Mouse (Mus musculus) urinary bladder, adult 2 months (tissue): ENCODE data around the gene Lclat1. TPM values are rescaled to one million over a fixed set of nuclear protein-coding genes. Genes with fewer than 3 reads are reported as not detected.

Experiments used
- DNase-seq: peaks from one replicate; pipeline ENCODE4 v3.0.0; 2022; ENCODE audit warnings: low spot score
- polyA plus RNA-seq: library from polyadenylated mRNA; depleted of rRNA; stranded (reverse); fragments of >200 nt; gene quantifications from 2 replicates; pipeline ENCODE4 v1.2.3, GENCODE M21; 2012

The Lclat1 gene
- polyA plus RNA-seq, 1 experiment, result 7.0 TPM

DNA sequence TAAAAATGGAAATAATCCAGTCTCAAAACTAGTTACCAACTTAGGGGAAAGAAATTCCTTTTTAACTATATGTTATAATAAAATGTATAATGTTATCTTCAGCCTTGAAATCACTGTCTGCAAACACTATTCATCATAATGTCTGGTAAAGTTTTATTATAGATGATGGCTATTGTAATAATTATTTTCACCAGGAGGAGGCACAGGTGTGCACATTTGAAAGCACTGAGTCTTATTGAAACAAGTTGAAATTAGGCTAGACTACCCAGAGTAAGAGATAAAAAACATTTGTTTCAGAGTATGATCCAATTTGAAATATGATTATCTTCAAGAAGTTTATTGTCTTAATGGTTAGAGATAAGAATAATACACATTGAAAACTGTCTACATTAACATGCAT is 91.6 kb downstream of the Lclat1 start:
- no peak for DNase-seq

DNA sequence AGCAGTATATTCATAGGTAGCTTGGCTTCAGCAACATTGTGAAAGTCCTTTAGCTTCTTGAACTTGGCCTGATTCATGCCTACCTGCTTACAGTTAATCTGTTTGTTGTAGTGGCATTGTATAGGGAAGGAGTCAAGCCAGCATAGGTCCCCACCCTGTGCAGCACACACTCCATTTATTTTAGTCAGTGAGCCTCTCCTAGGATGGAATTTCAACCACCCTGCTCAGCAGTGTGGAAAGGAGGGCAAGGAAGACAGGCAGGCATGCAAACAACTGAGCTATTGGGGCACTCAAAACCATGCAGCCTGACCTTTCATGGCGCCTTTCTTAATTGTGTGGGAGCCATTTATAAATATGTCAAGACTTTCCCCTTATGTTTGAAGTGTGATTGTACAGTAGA is 92.6 kb downstream of the Lclat1 start:
- DNase-seq, result no peak

DNA sequence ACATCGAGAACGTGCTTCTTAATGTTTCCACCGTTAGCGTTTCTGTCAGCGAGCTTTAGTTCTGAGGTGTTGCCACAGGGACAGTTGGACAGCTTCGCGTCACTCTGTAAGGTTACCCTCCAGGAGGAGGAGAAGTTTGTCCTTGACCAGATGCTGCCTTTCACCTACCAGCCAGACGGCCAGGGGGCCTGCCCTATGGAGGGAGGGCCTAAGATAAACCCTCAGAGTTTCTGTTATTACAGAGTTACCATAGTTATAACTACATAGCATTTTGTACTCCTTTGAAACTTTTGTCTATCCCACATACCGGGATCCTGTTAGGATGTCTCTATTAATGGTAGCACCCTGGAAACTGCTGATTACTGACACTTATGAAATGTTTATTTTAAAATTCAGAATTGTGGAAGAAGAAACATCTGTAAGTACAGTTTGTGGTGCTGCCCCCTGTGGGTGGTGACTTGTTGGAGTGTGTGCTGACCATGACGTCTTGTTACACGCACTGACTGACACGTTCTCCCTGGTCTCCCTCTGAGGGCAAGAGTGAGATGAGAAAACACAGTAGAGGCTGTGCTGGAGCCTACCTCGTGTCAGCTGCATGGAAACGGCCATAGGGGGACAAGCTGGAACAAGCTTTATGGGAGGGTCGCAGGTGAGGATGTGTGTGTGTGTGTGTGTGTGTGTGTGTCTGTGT is 96.0 kb downstream of the Lclat1 start:
- DNase-seq, result no peak

DNA sequence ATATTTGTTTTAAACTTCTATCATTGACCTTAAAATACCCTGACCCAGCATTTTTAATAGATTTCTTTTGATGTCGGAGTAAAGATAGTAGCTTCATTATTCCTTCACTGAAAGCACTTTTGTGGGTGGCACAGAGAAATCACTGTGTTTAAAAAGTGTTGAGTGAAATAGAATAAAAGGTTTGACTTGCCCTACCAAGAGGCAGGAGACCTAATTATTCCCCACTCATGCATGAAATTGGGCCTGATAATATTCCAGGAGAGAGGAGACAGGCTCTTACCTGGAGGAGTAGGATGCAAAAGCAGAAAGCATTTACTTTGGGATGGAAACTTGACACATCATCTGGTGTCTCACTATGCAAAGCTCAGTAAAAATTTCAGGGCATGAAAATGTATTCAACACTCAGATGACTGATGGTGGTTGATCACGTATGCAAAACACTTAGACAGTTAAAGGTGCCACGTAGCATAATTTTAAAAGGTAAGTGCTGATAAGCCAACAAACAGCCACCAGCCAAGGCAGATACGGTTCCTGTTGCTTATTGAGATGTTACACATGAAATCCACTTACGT is 103.3 kb downstream of the Lclat1 start:
- DNase-seq, result no peak

DNA sequence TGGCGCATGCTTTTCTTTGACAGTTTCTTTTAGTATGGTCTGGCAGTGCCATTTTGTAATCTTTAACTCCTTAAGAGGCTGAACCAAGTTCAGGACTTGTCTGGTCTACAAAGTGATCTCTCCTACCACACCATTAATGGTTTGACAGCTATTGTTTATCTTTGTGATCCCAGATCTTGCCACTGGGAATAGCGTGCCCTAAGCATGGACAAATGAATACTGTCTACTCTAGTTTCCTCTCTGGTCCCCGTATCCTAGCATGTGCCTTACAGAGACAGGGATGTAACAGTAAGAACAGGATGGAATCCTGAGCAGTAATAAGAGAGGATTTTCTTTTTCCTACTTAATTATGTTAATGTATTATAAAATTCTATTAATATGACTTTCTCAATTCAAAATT is 105.0 kb downstream of the Lclat1 start:
- DNase-seq, result no peak

DNA sequence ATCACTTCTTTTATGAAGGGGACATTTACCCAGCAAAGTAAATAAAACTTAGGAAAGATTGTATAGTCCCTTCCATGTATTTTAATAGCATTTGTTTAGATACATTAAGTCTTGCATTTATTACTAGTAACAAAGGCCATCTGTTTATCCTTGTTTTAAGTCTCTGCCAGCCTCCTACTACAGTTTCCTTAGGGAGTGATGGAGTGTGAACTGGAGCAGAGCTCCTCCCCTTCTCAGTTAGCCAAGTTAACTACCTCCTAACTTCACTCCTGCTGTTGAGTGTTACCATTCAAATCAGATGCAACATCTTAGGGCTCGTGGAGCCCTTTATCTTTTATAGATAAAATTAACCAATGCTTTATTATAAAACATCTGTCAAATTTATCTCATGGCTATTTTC is 105.4 kb downstream of the Lclat1 start:
- no peak for DNase-seq

DNA sequence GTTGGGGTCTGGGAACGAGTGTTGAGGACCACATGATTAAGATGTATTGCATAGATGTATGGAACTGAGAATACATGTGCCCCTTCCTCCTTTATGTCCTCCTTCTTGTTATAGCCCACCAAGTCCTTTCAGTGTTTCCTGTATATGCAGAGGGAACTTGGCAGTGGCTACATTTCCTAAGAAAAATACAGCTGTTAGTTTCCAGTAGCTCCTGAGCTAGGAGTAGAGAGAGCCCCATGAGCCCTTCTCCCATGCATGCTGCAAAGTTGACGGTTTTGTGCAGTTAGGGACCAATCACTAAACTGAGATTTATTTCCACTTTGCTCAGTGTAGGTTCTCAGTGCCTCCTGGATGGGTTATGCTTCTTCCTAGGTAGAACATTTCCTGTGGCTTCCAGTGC is 105.9 kb downstream of the Lclat1 start:
- DNase-seq, result no peak

DNA sequence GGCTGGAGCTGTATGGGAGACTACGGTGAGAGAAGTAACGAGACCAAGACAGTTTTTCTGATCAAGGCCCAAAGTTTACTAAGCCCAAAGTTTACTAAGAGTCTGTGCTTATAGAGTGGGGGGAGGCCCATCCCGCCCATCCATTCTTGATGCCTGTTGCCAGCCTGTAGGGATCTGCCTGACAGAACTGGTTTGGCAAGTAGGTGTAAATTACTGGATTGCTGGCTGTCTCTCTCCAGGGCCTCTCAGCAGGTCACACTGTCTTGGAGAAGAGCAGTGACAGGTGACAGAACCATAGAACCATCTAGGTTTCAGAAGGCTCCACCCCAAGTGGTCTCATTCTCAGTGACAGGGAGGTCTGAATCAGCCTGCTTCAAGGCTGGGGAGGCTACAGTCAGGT is 109.5 kb downstream of the Lclat1 start:
- no peak for DNase-seq

DNA sequence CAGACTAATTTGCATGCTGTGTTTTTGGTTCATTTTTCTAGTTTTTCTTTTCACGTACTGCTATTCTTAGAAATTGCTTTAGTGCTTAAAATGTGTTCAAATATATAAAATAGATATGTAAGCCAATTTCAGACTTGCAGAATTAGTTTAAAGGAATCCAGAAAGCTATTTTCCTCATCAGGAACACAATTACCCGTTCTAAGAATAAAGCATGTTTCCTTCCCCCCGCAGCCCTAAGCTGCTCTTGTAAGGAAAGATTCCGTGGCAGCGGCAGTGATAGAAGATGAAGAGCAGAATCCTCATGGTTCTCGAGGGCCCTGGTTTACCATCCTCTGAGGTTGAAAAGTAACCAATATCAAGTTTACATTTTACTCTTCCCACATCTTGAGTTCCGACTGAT is 113.0 kb downstream of the Lclat1 start:
- DNase-seq, result no peak

DNA sequence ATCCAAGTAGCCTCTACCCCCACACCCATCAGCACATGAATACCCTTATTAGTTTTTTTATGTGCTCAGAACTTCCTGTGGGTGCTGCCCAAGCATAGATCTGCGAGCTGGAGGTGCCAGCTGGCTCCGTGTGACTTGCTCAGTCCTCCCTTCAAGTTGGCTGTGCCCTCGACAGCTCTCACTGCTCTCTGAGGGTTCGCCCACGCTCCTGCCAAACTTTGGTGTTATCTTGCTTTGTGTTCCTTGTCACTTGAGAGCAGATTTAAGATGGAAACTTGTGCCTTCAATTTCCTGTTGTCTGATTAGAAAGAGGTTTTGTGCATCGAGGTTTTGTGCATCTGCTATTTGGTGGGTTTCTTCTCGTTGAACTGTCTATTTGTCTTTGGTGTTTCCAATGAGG is 114.3 kb downstream of the Lclat1 start:
- no peak for DNase-seq

DNA sequence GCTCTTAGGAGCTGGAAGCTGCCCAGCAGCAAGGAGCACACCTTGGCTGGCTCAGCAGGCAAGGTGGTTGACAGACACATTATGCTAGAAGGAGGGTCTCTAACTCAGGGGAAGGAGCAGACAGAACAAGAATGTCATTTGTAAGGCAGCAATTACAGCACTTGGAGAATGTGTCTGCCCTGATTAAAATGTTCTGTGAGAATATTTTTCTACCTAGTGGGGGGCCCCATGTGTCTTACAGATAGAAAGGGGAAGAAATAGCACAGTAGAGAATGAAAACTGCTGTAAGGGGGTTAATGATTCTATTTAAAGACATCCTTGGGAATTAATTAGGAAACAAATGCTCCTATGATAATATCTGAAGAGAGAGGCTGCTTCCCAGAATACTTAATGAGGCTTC is 117.7 kb downstream of the Lclat1 start:
- no peak for DNase-seq

DNA sequence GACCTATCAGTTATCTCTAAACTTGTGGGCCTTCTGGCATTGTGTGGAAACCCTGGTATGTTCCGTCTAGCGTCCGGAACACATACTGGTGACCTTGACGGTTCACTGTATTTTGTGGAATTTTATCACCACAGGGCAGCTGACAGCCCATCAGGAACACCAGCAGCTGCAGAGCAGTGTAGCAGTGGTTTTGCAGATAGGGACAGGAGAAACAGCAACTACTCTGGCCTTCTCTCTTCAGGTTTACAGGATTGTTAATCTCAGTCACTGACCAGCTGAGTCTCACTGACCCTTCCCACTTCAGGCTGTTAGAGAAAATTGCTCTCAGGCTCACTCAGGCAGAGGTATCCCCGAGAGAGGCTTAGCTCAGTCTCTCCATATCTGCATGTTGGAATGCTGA is 118.2 kb downstream of the Lclat1 start:
- DNase-seq, result no peak

DNA sequence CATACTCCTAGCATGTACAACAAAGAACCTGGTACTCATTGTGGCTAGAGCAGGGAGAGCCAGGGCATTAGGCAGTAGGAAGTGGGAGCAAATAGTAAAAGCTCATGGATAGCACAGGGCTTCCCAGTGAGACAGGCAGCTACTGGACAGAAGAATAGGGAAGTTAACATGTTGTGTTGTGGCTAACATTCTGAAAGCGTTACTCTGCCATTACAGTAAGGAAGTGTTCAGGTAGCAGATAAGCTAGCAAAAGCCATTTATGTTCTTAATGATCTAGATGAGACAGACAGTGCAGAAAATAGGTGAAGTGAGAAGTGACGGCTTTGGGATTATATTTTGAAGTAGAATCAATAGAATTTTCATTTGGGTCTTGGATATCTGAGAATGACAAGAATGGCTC is 118.8 kb downstream of the Lclat1 start:
- no peak for DNase-seq

DNA sequence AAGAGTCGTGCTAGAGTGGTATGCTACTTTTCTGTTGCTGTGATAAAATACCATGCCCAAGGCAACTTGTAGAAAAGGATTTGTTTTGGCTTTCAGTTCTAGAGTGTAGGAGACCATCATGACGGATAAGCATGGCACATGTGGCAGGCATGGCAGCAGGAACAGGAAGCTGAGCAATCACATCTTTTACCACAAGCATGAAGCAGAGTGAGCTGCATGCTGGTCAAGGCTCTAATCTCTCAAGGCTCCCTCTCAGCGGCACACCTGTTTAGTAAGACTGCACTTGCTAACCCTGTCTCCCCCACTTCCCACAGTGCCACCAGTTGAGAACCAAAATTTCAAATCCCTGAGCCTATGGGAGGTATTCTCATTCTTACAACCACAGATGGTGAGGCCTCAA is 119.6 kb downstream of the Lclat1 start:
- no peak for DNase-seq

DNA sequence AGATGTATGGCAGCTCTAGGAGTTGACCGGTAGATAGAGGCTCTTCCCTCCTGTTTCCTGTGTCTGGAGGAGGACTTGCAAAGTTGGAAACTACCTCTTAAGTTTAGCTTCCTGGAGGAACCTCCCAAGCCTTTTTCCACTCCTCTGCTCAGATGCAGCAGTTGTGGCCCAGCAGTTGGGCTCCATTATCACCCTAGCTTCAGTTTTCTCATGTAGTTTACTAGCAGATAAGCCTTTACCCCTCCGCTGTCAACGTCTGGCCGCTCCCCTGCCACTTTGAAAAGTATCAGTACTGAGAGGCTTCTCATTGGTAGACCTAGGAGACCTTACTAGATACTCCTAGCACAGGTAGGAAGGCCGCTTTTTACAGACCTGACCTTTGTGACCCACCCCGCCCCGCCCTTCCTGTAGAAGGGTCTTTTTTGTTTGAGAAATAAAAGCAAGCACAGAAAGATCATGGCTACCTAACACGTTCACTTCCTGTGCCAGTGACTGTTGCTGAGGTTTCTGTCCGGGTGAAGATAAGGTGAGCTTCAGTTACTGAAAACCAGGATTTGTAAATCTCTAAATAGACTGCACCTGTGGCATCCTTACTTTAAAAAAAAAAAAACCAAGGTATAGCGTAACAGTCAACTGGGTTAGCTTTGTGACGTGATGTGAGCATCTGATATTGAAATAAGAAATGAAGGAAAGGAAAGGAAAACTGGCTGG is 121.8 kb downstream of the Lclat1 start:
- no peak for DNase-seq

DNA sequence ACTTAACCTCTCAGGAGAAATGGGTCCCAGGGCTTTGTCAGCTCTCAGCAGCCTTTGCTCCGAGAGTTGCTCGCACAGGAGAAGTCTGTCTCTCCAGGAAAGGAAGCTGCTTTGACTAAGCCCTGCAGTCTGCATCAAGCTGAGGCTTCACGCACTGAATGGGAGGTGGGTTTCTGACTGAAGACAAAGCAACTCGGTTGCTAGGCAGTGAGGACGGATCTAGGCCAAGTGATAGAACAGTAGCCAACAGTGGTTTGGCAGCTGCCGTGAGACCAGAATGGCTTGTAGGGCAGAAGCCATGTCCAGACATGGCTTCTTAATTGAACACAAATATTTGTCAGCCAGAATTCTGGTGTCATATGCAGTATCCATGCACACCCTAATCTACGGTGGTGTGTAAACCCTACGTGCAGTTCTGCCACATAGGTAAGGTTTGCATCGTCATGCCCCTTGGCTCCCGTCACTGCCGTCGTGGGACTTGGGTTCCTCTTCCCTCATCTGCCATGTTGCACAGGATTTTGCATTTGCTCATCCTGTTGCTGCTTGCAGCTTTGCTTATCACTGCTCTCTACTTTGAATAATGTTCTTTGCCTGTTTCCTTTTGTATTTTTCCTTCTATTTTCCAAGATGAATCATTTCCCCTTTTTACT is 122.7 kb downstream of the Lclat1 start:
- DNase-seq, result no peak

DNA sequence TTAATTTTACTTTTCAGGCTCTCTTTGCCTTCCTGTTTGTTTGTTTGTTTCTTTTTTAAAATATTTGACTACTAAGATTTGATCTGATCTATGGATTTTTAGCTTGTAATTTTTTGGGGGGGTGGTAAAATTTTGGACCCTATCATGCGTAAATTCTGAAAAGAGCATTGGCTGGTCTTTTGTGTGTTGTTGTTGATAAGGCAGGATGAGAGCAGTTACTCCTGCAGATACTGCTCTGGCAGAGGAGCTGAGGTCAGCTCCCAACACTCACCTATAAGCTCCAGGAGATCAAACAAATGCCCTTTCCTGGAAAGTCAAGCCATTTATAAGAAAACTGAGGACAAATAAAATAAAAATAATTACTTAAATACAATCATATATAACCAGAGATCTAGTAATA is 123.6 kb downstream of the Lclat1 start:
- DNase-seq, result no peak

DNA sequence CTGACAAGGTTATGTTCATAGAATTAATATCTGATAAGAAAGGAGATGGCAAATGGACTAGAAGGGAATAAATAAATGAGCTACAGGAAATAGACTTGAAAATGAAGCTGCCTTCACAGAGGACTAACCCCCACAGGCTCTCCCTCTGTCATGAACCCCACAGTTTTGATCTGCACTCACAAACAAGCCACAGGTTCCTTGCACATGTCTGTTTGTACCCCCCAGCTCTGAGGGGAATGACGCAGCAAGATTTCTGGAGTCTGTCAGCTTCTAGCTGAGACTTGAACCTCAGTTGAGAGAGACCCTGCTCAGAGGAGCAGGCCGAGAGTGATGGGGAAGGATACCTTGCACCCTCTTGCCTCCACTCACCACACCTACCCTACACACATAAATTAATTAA is 124.8 kb downstream of the Lclat1 start:
- no peak for DNase-seq

DNA sequence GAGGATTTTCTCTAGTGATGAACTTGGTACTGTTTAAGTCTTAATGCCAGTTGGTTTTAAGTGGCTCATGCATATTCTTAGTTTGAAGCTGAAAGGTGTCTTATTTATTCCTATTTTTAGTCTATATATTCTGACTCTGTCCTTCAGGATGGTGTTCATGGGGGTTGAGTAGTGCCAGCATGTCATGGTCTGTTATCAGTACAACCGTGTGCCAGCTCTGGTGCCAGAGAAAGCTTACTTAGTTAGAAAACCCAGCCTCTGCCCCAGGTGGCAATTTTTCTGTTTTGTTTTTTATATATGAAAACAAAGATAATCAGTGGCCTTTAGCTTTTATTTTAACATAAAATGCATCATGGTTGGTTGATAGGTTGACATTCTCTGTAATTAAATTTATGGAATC is 126.2 kb downstream of the Lclat1 start:
- DNase-seq, result no peak

DNA sequence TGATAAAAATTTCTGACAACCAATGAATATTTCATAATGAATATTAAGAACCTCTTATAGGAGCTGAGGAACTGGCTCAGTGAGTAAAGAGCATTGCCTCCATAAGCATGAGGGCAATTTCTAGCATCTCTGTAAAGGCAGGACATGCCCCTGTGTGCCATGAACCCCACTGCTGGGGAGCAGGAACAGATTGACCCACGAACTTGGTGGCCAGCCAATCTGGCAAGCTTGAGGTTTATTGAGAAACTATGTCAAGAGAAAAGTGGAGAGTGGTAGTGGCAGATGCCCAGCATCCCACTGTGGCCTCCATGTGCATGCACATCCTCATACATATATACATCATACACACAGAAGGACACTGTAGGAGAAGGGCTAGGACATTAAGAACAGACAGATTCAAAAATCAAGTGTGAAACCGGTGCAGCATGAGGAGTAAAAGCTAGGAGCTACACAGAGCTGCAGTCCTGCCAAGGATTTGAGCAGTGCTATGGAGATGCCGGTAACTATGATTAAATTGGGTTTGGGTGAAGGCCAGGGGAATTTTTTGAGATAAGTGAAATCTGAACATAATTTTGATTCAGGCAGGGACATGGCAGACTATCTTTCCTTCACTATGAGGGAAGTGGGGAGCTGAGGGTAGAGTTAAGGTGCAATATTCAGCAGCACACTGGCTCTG is 129.5 kb downstream of the Lclat1 start:
- no peak for DNase-seq

DNA sequence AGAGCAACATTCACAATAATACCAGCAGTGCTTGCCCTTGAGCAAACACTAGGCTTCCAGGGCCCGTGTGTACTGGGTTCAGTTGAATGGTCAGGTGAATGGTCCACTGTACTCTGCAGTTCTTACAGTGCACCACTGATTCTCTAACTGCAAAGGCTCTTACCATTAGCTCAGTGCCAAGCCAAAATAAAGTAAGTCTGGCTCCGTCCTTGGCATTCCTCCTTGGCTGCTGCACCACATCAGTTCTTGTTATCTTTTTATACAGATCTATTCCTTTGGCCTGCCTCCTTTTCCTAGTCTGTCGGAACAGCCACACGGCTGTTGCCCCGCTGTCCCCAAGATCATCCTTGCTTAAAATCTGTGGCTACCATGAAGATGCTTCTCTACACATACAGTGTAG is 130.7 kb downstream of the Lclat1 start:
- no peak for DNase-seq

DNA sequence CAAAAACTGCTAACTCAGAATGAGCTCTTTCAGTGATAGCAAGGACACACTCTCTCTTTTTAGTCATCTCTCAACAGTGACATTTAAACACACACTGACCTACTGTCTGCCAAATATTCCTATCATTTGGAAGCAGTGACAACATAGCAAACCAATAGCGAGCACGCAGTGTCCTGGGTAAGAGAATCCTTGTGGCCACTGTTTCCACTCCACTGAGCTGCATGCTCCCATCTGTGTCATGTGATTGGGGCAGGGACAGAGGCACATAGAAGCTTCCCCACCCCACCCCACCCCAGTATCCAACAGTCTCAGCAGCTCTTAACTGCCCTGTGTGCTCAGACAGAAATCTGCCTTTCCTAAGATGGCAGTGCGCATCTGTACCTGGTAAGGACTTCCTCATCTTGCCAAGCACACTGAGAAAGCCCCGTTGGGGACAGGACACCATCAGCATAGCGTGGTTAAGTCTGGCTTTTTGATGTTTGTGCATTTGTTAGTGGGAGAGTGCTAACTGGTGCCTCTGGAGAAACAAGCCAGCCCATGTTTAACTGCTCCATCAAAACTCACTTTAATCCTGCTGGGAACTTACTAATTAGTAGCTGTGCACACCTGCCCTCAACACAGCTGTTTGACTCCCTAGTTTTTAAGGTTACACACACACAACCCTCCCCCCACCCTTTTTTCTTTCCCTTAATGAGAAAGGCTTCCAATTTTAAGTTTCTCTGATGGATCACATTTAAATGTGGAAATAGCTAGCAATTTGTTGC is 133.5 kb downstream of the Lclat1 start:
- DNase-seq, result no peak
